ENCODE assay signal across 19 mouse cellular contexts in genomic region chr1:35201083-35201879, GRCm38 (mm10).
DNase-seq lines count a peak whose midpoint lies in the region; ATAC-seq and TF ChIP-seq lines count a peak whose summit lies in the region.
"Had no signal": no experiment of that assay in that cellular context is flagged by ENCODE, and none has a peak within 500 bp of the region (broad histone marks: within the 10 kb centered on the region; RNA-seq: fewer than 3 reads in every experiment).

No protein-coding gene starts in this region.

- H3K4me1 ChIP-seq in lung, adult 2 months (ENCODE audit: control insufficient read depth, insufficient read depth, low read length), result no peaks in the 10 kb centered on the region
- H3K4me1 ChIP-seq: embryonic facial prominence, embryonic 12.5 days; stomach, embryonic 15.5 days had no signal

- no peak for TF ChIP-seq POLR2A in lung, adult 2 months (IDR thresholded peaks at IDR 0.05; ENCODE audit: borderline replicate concordance, extremely low read depth, low read depth, low read length)

- no peak overlapping the region for H3K4me3 ChIP-seq in lung, adult 2 months (replicated peaks; ENCODE audit: extremely low read depth, low read depth, low read length)
- H3K4me3 ChIP-seq: embryonic facial prominence, embryonic 12.5 days; heart, embryonic 12.5 days; myocyte; stomach, embryonic 15.5 days had no signal

- ATAC-seq in frontal cortex, adult (ENCODE audit: low TSS enrichment), result peak; percentile 22; the same call in 1 of the 2 replicates
- ATAC-seq: intestine, postnatal 0 days had no signal

- no peak for DNase-seq in frontal cortex, postnatal 10 days (ENCODE audit: low spot score in 2 of 2)
- DNase-seq in layer of hippocampus, adult 9-11 months, result peak; percentile 32
- no peak for DNase-seq in layer of hippocampus, postnatal 25 days (ENCODE audit: extremely low spot score in 1 of 2, low spot score in 1 of 2)
- peak; percentile 6 for DNase-seq in testis, postnatal 10 days (ENCODE audit: low spot score)
- DNase-seq in testis, postnatal 14 days (ENCODE audit: low spot score), result no peak
- DNase-seq in telencephalon, adult 2 months (ENCODE audit: low read depth, low spot score), result peak; percentile 23
- DNase-seq in lung, adult 2 months, result no peak
- DNase-seq: adrenal gland, postnatal 14 days; gastrocnemius, postnatal 36 days; heart, postnatal 36 days; left cerebral cortex, postnatal 4 days; lung, adult 18-20 months; thymus, postnatal 14 days had no signal

- 67% methylated on average over 7 of the region's 7 CpGs for WGBS in lung, adult 2 months

- no peak for TF ChIP-seq CTCF in lung, adult 2 months (IDR thresholded peaks at IDR 0.05; ENCODE audit: insufficient read depth, low read length)

Comparison
In these comparisons a context has a peak if more than half of its experiments do, and no peak if none do; other contexts are left out.
1. DNase-seq: peak in layer of hippocampus, adult 9-11 months (single experiment), testis, postnatal 10 days (single experiment) and telencephalon, adult 2 months (single experiment); none in frontal cortex, postnatal 10 days (0 of 2), layer of hippocampus, postnatal 25 days (0 of 2), testis, postnatal 14 days (single experiment) and lung, adult 2 months (single experiment).